Mouse (Mus musculus): ENCODE results near the gene Irf2.

DNA sequence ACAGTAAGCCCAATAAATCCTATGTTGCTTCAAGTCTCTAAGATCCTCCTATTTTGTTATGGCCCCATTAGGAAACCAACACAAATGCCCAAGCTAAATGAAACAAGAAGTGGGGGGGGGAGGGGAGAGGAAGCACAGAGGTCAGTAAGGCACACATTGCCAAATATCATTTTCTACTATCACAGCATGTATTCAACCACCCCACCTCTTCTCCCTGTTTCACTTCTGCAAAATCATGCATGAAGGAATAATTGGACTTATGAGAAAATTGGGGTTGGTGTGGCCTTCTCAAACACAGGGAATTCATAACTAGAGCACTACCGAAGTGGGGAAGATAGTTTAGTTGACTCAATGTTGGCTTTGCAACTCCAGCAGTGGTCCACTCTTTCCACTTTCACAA is 146.7 kb downstream of the Irf2 start:
- TF ChIP-seq CHD2 (IDR thresholded peaks at IDR 0.05; ENCODE audit: low read depth, low read length) (no peak), HCFC1 (IDR thresholded peaks at IDR 0.05; ENCODE audit: borderline replicate concordance, insufficient read depth, low read length) (no peak), MAFK (IDR thresholded peaks at IDR 0.05; ENCODE audit: insufficient read depth, low read depth, low read length) (no peak)
